Mouse (Mus musculus) olfactory bulb, adult 2 months (tissue): ENCODE data around the gene Akap13.

Experiments used
- CTCF ChIP-seq: fragments of 200-500 bp; IDR thresholded peaks from 2 replicates; pipeline ENCODE4 v1.5.1; 2012; ENCODE audit warnings: low read depth, mild to moderate bottlenecking, low read length, moderate library complexity; ENCODE audit not compliant: insufficient read depth
- POLR2A ChIP-seq: fragments of 200-500 bp; IDR thresholded peaks from 2 replicates; pipeline ENCODE4 v1.6.1; 2012; ENCODE audit warnings: mild to moderate bottlenecking, low read depth, low read length, moderate library complexity; ENCODE audit not compliant: insufficient read depth

DNA sequence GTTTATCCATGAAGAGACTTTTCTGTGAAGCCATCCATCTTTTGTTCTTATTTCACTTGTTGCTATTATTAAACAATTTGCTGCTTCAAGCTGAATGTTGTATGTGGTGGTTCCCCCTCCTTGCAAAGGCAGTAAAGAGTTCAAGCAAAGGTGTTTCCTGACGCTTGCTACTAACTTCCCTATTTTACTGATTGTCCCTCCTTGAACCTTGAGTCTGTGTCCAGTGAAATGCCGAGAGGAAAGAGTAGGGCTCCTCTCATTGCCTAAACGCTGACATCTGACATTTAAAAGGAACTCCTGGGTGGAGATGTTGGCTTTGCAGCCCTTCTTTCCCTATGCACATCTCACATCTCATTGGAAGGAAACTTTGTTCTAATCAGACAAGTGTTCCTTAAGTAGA, 183.4 kb downstream of the Akap13 start:
- TF ChIP-seq POLR2A (no peak), CTCF (no peak)
